Mouse (Mus musculus) lung, adult 2 months (tissue): ENCODE measurements around the gene Lrp1.

Experiments used
- CTCF ChIP-seq: fragments of 200-500 bp; IDR thresholded peaks from 2 replicates; pipeline ENCODE4 v1.5.1; 2011; ENCODE audit warnings: mild to moderate bottlenecking, low read length, control low read depth; ENCODE audit not compliant: insufficient read depth
- POLR2A ChIP-seq: fragments of 200-500 bp; IDR thresholded peaks from 2 replicates; pipeline ENCODE4 v1.6.1; 2011; ENCODE audit warnings: low read depth, mild to moderate bottlenecking, control low read depth, low read length, borderline replicate concordance; ENCODE audit errors: extremely low read depth

DNA sequence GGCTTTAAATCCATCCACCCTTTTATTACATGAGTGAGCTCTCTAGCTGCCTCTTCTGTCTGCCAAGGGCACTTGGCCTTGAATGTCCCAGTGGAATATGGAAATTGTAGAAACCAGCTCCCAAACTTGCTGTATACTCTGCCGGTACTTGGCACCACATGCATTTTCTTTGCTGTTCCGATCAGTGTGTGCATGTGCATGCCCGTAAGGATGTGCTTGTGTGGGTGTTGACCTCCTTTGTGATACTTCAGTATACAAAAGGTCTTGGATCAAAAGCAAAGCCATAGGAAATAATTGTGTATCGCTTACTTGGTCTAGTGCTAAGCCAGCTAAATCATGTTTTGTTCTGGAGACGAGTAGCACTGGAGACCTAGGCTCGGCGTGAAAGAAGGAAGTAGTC lies 132.1 kb downstream of the Lrp1 start:
- TF ChIP-seq CTCF (no peak), POLR2A (no peak)
